Mouse (Mus musculus) G1E (cell line): Measurements from ENCODE around the gene Tex13b. TPM values are rescaled to one million over a fixed set of nuclear protein-coding genes. Genes with fewer than 3 reads are reported as not detected.

ENCODE experiments used
- ATAC-seq: 2 replicates; pipeline ENCODE4 v1.8.0; 2016; ENCODE audit warnings: mild to moderate bottlenecking; ENCODE audit not compliant: insufficient number of reproducible peaks, poor library complexity, low FRiP score, severe bottlenecking; ENCODE audit errors: extremely low read depth
- DNase-seq: peaks from one replicate; pipeline ENCODE4 v3.0.0; 2012; ENCODE audit warnings: low spot score
- H3K27me3 ChIP-seq: 2 replicates; pipeline ENCODE4 v1.6.1; 2012; ENCODE audit warnings: mild to moderate bottlenecking, low read length, inconsistent platforms; ENCODE audit not compliant: insufficient read depth
- H3K36me3 ChIP-seq: replicated peaks from 2 replicates; pipeline ENCODE3; 2012; ENCODE audit warnings: mild to moderate bottlenecking, inconsistent platforms
- H3K4me1 ChIP-seq: 2 replicates; pipeline ENCODE4 v1.6.1; 2012; ENCODE audit warnings: low read depth, low read length, inconsistent platforms, mixed read lengths; ENCODE audit not compliant: insufficient read depth
- H3K4me3 ChIP-seq: 2 replicates; pipeline ENCODE4 v1.5.1; 2012; ENCODE audit warnings: low read depth, mild to moderate bottlenecking, inconsistent platforms, low read length, moderate library complexity, mixed read lengths
- H3K9me3 ChIP-seq: replicated peaks from 2 replicates; pipeline ENCODE4 v1.6.1; 2012; ENCODE audit warnings: inconsistent platforms
- CTCF ChIP-seq: IDR thresholded peaks from 2 replicates; pipeline ENCODE4 v1.5.1; 2012; ENCODE audit warnings: low read depth, low read length, inconsistent platforms, mixed read lengths
- GATA1 ChIP-seq: IDR thresholded peaks from 2 replicates; pipeline ENCODE4 v1.6.1; 2012; ENCODE audit warnings: borderline replicate concordance, low read length, inconsistent platforms, mixed read lengths
- GATA2 ChIP-seq: IDR thresholded peaks from 2 replicates; pipeline ENCODE4 v1.6.1; 2012; ENCODE audit warnings: low read depth, low read length, inconsistent platforms, borderline replicate concordance
- POLR2AphosphoS5 ChIP-seq: IDR thresholded peaks from 2 replicates; pipeline ENCODE4 v1.6.1; 2012; ENCODE audit warnings: low read depth, low read length, inconsistent platforms; ENCODE audit not compliant: insufficient replicate concordance
- TAL1 ChIP-seq: conservative IDR thresholded peaks from 2 replicates; pipeline ENCODE4 v1.6.1; 2012; ENCODE audit warnings: low read depth, low read length, inconsistent platforms, mixed read lengths
- polyA plus RNA-seq: library from polyadenylated mRNA; stranded (reverse); fragments of >175 nt; gene quantifications from 2 replicates; pipeline ENCODE4 v1.2.3, GENCODE M21; 2012
- total RNA-seq, 2 experiments: library from RNA; stranded (forward) in 1 of 2; stranded (reverse) in 1 of 2; fragments of 200-1000 nt in 1 of 2; fragments of >200 nt in 1 of 2; fragmentation: Nextera tagmentation in 1 of 2; gene quantifications; 2 replicates each; pipeline ENCODE4 v1.2.3; 2014 to 2017

The Tex13b gene
- total and polyA plus RNA-seq, 3 experiments, result not detected

GRCm38 (mm10) chrX:140831706-140832105 lies 18.5 kb upstream of the Tex13b start:
- H3K9me3 ChIP-seq, result no peaks in the 10 kb centered on the region
- H3K4me3 ChIP-seq, result no peak overlapping the region
- DNase-seq (no peak), ATAC-seq (no peak)
- no peak for TF ChIP-seq CTCF
- TF ChIP-seq GATA2, result no peak
- TF ChIP-seq GATA1, result no peak
- TF ChIP-seq TAL1, result no peak
- TF ChIP-seq POLR2AphosphoS5, result no peak
- no peaks in the 10 kb centered on the region for H3K27me3 ChIP-seq
- H3K36me3 ChIP-seq, result no peaks in the 10 kb centered on the region
- H3K4me1 ChIP-seq, result no peaks in the 10 kb centered on the region

DNA sequence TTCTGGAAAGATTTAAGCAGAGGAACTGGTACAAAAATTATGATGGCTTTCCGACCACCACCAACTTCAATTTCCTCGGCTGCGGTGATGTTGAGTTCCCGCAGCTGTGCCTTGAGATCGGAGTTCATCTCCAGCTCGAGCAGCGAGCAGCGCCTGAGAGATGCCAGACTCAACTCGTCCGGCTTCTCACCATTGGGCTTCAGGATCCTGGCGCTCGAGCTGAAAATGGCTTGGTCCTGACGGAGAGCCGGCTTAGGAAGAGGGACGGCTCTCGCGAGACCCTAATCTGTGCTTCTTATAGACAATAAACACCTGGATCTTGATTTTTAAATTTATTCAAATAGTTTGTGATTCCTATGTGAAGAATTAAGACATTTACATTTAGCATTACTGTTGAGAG lies 9.1 kb upstream of the Tex13b start:
- no peaks in the 10 kb centered on the region for H3K9me3 ChIP-seq

DNA sequence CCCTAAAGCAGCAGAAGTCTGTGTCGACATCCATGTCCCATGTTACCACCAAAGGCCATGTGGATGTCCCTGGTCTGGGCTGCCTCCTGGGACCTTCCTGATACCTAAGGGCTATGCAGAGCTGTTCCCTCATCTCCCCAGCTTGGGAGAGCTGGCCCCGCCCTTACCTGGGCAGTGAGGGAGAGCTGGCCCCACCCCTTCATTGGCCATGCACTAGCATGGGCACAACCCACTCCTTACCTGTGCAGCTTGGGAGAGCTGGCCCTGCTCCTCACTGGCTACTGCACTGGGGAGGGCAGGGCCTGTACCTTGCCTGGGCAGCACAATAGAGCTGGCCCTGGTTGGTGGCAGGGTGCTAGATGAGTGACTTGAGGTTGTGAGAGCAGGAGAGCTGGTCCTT lies 7.9 kb downstream of the Tex13b start:
- Histone ChIP-seq H3K4me3 (no peak overlapping the region), H3K9me3 (no peaks in the 10 kb centered on the region), H3K27me3 (no peaks in the 10 kb centered on the region), H3K4me1 (no peaks in the 10 kb centered on the region), H3K36me3 (no peaks in the 10 kb centered on the region)
- no peak for DNase-seq
- TF ChIP-seq GATA1 (no peak), TAL1 (no peak), POLR2AphosphoS5 (no peak), CTCF (no peak), GATA2 (no peak)
- no peak for ATAC-seq

More for the DNA sequence above, 9.1 kb upstream of the Tex13b start:
- no peak for TF ChIP-seq GATA2
- TF ChIP-seq GATA1, result no peak
- TF ChIP-seq TAL1, result no peak
- TF ChIP-seq POLR2AphosphoS5, result no peak
- TF ChIP-seq CTCF, result no peak
- DNase-seq, result no peak
- no peak for ATAC-seq
- Histone ChIP-seq H3K36me3 (no peaks in the 10 kb centered on the region), H3K4me1 (no peaks in the 10 kb centered on the region), H3K27me3 (no peaks in the 10 kb centered on the region), H3K4me3 (no peak overlapping the region)

DNA sequence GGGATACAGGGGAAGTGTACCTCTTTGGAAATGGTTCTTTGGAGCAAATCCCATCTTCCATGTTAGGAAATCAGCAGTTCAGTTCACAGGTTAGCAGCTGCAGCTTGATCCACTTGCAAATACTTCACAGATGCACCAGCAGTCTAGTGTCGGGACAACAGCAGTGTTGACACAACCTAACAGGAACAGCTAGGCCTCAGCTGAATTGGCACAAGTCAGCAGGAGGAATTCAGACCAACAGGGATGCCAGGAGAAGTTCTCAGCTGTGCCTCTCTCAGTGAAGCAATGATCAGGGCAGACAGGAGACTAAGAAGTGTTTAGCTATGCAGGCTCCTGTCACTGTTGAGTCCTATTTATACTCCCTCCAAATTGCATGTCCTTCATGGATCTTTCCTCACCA lies 43.4 kb downstream of the Tex13b start:
- ATAC-seq, result no peak
- Histone ChIP-seq H3K36me3 (no peaks in the 10 kb centered on the region), H3K9me3 (no peaks in the 10 kb centered on the region), H3K4me3 (no peak overlapping the region), H3K4me1 (no peaks in the 10 kb centered on the region), H3K27me3 (no peaks in the 10 kb centered on the region)
- TF ChIP-seq POLR2AphosphoS5 (no peak), TAL1 (no peak), GATA1 (no peak), GATA2 (no peak), CTCF (no peak)
- DNase-seq, result no peak

Other genes starting within 250 kb of the Tex13b start
- gene Tsc22d3, start 212.8 kb downstream of the Tex13b start, total RNA-seq (2014; fragmentation: Nextera tagmentation), result 86.0 and 93.8 TPM in 2 replicates
- 44.5 and 44.9 TPM in 2 replicates for gene Tsc22d3, start 212.8 kb downstream of the Tex13b start, total RNA-seq (2017)
- gene Tsc22d3, start 212.8 kb downstream of the Tex13b start, polyA plus RNA-seq, result 31.0 and 52.5 TPM in 2 replicates
- 0.24 TPM in 1 of 2 replicates, not detected in the other for gene Mid2, start 148.8 kb downstream of the Tex13b start, total RNA-seq (2014; fragmentation: Nextera tagmentation)
- gene Mid2, start 148.8 kb downstream of the Tex13b start, total RNA-seq (2017), result 0.06 and 0.11 TPM in 2 replicates
- gene Mid2, start 148.8 kb downstream of the Tex13b start, polyA plus RNA-seq, result not detected in 2 replicates
- gene Vsig1, start 94.2 kb upstream of the Tex13b start, total RNA-seq (2014; fragmentation: Nextera tagmentation), result not detected in 2 replicates
- not detected in 2 replicates for gene Vsig1, start 94.2 kb upstream of the Tex13b start, total RNA-seq (2017)
- not detected in 2 replicates for gene Vsig1, start 94.2 kb upstream of the Tex13b start, polyA plus RNA-seq
- gene Psmd10, start 143.3 kb upstream of the Tex13b start, total RNA-seq (2014; fragmentation: Nextera tagmentation), result 13.7 and 32.2 TPM in 2 replicates
- 76.1 and 76.4 TPM in 2 replicates for gene Psmd10, start 143.3 kb upstream of the Tex13b start, total RNA-seq (2017)
- gene Psmd10, start 143.3 kb upstream of the Tex13b start, polyA plus RNA-seq, result 1.2 and 2.1 TPM in 2 replicates
- gene Atg4a, start 143.5 kb upstream of the Tex13b start, total RNA-seq (2014; fragmentation: Nextera tagmentation), result 26.0 and 31.8 TPM in 2 replicates
- gene Atg4a, start 143.5 kb upstream of the Tex13b start, total RNA-seq (2017), result 39.2 and 40.8 TPM in 2 replicates
- 0.47 and 0.54 TPM in 2 replicates for gene Atg4a, start 143.5 kb upstream of the Tex13b start, polyA plus RNA-seq